Mouse (Mus musculus) limb, embryonic 14.5 days (tissue): Measurements from ENCODE around the gene Gm28053. TPM values are rescaled to one million over a fixed set of nuclear protein-coding genes. Genes with fewer than 3 reads are reported as not detected.

Experiments used
- ATAC-seq: fragments of 200-750 bp; cut with Nextera tagmentation; 2 replicates; pipeline ENCODE4 v1.8.0; 2017; ENCODE audit warnings: low read depth, moderate number of reproducible peaks, moderate TSS enrichment; ENCODE audit not compliant: low FRiP score
- DNase-seq: peaks from one replicate; pipeline ENCODE4 v3.0.0-alpha.2; 2015; ENCODE audit warnings: low spot score
- H3K27ac ChIP-seq: fragments of 300-500 bp; sonication (generic); replicated peaks from 2 replicates; pipeline ENCODE4 v1.5.1; 2014; ENCODE audit warnings: low read depth, mild to moderate bottlenecking, low read length, moderate library complexity, mixed read lengths
- H3K27me3 ChIP-seq: fragments of 300-500 bp; sonication (generic); 2 replicates; pipeline ENCODE4 v1.6.1; 2014; ENCODE audit warnings: low read length, mixed read lengths; ENCODE audit not compliant: control insufficient read depth, insufficient read depth
- H3K36me3 ChIP-seq: fragments of 300-500 bp; sonication (generic); 2 replicates; pipeline ENCODE4 v1.6.1; 2014; ENCODE audit warnings: mild to moderate bottlenecking, low read length, moderate library complexity, mixed read lengths; ENCODE audit not compliant: control insufficient read depth, insufficient read depth
- H3K4me1 ChIP-seq: fragments of 300-500 bp; sonication (generic); 2 replicates; pipeline ENCODE4 v1.6.1; 2014; ENCODE audit warnings: antibody characterized with exemption, low read length, mixed read lengths; ENCODE audit not compliant: control insufficient read depth, insufficient read depth
- H3K4me2 ChIP-seq: fragments of 300-500 bp; sonication (generic); replicated peaks from 2 replicates; pipeline ENCODE4 v1.6.1; 2014; ENCODE audit warnings: low read depth, mild to moderate bottlenecking, low read length, moderate library complexity; ENCODE audit not compliant: severe bottlenecking
- H3K4me3 ChIP-seq: fragments of 300-500 bp; sonication (generic); replicated peaks from 2 replicates; pipeline ENCODE4 v1.5.1; 2014; ENCODE audit warnings: low read length
- H3K9ac ChIP-seq: fragments of 300-500 bp; sonication (generic); 2 replicates; pipeline ENCODE4 v1.6.1; 2014; ENCODE audit warnings: mild to moderate bottlenecking, low read depth, low read length, moderate library complexity; ENCODE audit not compliant: severe bottlenecking
- H3K9me3 ChIP-seq: fragments of 300-500 bp; sonication (generic); 2 replicates; pipeline ENCODE4 v1.6.1; 2016; ENCODE audit warnings: low read length; ENCODE audit not compliant: control insufficient read depth
- POLR2A ChIP-seq: fragments of 200-500 bp; IDR thresholded peaks from 2 replicates; pipeline ENCODE4 v1.8.0; 2012; ENCODE audit warnings: inconsistent platforms, mild to moderate bottlenecking, moderate library complexity, borderline replicate concordance; ENCODE audit not compliant: insufficient read depth, insufficient read length; ENCODE audit errors: extremely low read depth
- WGBS: fragments of 180-500 bp; shearing (Covaris S2); extraction: QIAGEN DNeasy Blood & Tissue Kit; methylation state at CpG from one replicate; pipeline ENCODE4 v1.1.7; 2014; 5-methylcytosine and 5-hydroxymethylcytosine counted together
- polyA plus RNA-seq, 2 experiments: library from polyadenylated mRNA; depleted of rRNA in 1 of 2; stranded (reverse) in 1 of 2; unstranded in 1 of 2; fragments of >200 nt; fragmentation: Nextera tagmentation in 1 of 2; extraction: Ambion mirVana in 1 of 2; gene quantifications; 2 replicates each; pipeline versions ENCODE4 v1.2.1 to v1.2.3; 2012 to 2014

Gm28053 gene
- polyA plus RNA-seq, 2 experiments: 0.82 to 1.2 TPM

- H3K4me3 ChIP-seq: no peak overlapping the region
- ATAC-seq (no peak), DNase-seq (no peak)
- H3K36me3 ChIP-seq: no peaks in the 10 kb centered on the region
- no peak overlapping the region for H3K9ac ChIP-seq
- H3K27me3 ChIP-seq: peaks cover 17% of the 10 kb centered on the region
- no peak overlapping the region for H3K27ac ChIP-seq
- H3K4me2 ChIP-seq: no peak overlapping the region
- no peak for TF ChIP-seq POLR2A
- no peaks in the 10 kb centered on the region for H3K9me3 ChIP-seq
- 50% methylated on average over 7 of the region's 7 CpGs for WGBS
- peaks cover 6% of the 10 kb centered on the region for H3K4me1 ChIP-seq
These were observed 28.9 kb downstream of the Gm28053 start for GRCm38 (mm10) chr6:48747091-48747966.

GRCm38 (mm10) chr6:48763567-48764270 is 45.3 kb downstream of the Gm28053 start:
- Histone ChIP-seq H3K4me2 (no peak overlapping the region), H3K27me3 (no peaks in the 10 kb centered on the region), H3K9me3 (no peaks in the 10 kb centered on the region), H3K9ac (no peak overlapping the region), H3K36me3 (no peaks in the 10 kb centered on the region), H3K4me3 (no peak overlapping the region), H3K27ac (no peak overlapping the region), H3K4me1 (no peaks in the 10 kb centered on the region)
- no peak for ATAC-seq
- no peak for TF ChIP-seq POLR2A
- peak; percentile 36 for DNase-seq
- WGBS: 44% methylated on average over 7 of the region's 7 CpGs

- Histone ChIP-seq H3K4me3 (no peak overlapping the region), H3K27ac (no peak overlapping the region), H3K9me3 (no peaks in the 10 kb centered on the region), H3K4me1 (no peaks in the 10 kb centered on the region), H3K9ac (no peak overlapping the region), H3K4me2 (no peak overlapping the region), H3K27me3 (no peaks in the 10 kb centered on the region), H3K36me3 (no peaks in the 10 kb centered on the region)
- no peak for TF ChIP-seq POLR2A
- WGBS: 86% methylated on average over 10 of the region's 10 CpGs
- no peak for ATAC-seq
- DNase-seq: no peak
These were observed 46.1 kb downstream of the Gm28053 start for GRCm38 (mm10) chr6:48764496-48764895.

- H3K4me1 ChIP-seq: no peaks in the 10 kb centered on the region
- 72% methylated on average over 9 of the region's 9 CpGs for WGBS
- no peaks in the 10 kb centered on the region for H3K9me3 ChIP-seq
- H3K4me2 ChIP-seq: no peak overlapping the region
- DNase-seq (no peak), ATAC-seq (no peak)
- H3K9ac ChIP-seq: no peak overlapping the region
- no peaks in the 10 kb centered on the region for H3K27me3 ChIP-seq
- H3K36me3 ChIP-seq: no peaks in the 10 kb centered on the region
- H3K4me3 ChIP-seq: no peak overlapping the region
- H3K27ac ChIP-seq: no peak overlapping the region
- TF ChIP-seq POLR2A: no peak
These were observed 49.9 kb downstream of the Gm28053 start for GRCm38 (mm10) chr6:48768178-48768869.

GRCm38 (mm10) chr6:48768933-48769332 is 50.5 kb downstream of the Gm28053 start:
- H3K9me3 ChIP-seq: no peaks in the 10 kb centered on the region
- no peaks in the 10 kb centered on the region for H3K4me1 ChIP-seq
- WGBS: 89% methylated on average over 3 of the region's 3 CpGs
- no peak for TF ChIP-seq POLR2A
- H3K27ac ChIP-seq: no peak overlapping the region
- H3K9ac ChIP-seq: no peak overlapping the region
- no peak overlapping the region for H3K4me2 ChIP-seq
- H3K27me3 ChIP-seq: no peaks in the 10 kb centered on the region
- no peak overlapping the region for H3K4me3 ChIP-seq
- ATAC-seq (no peak), DNase-seq (no peak)
- H3K36me3 ChIP-seq: no peaks in the 10 kb centered on the region
